Mouse (Mus musculus) embryonic facial prominence, embryonic 15.5 days (tissue): Measurements from ENCODE around the gene Smad1. TPM values are rescaled to one million over a fixed set of nuclear protein-coding genes. Genes with fewer than 3 reads are reported as not detected.
A peak's percentile ranks its signal among the peaks of the same experiment; 100 is the strongest.

Experiments used
- ATAC-seq: fragments of 200-750 bp; cut with Nextera tagmentation; 2 replicates; pipeline ENCODE4 v1.8.0; 2017; ENCODE audit warnings: low read depth, moderate TSS enrichment; ENCODE audit not compliant: insufficient number of reproducible peaks, low FRiP score, low TSS enrichment
- H3K27ac ChIP-seq: fragments of 300-500 bp; sonication (generic); replicated peaks from 2 replicates; pipeline ENCODE4 v1.5.1; 2015; ENCODE audit warnings: mild to moderate bottlenecking, inconsistent platforms
- H3K27me3 ChIP-seq: fragments of 300-500 bp; sonication (generic); 2 replicates; pipeline ENCODE4 v1.6.1; 2015; ENCODE audit warnings: inconsistent platforms
- H3K36me3 ChIP-seq: fragments of 300-500 bp; sonication (generic); 2 replicates; pipeline ENCODE4 v1.6.1; 2015; ENCODE audit warnings: mild to moderate bottlenecking, inconsistent platforms
- H3K4me1 ChIP-seq: fragments of 300-500 bp; sonication (generic); 2 replicates; pipeline ENCODE4 v1.6.1; 2015; ENCODE audit warnings: inconsistent platforms
- H3K4me2 ChIP-seq: fragments of 300-500 bp; sonication (generic); replicated peaks from 2 replicates; pipeline ENCODE4 v1.6.1; 2015; ENCODE audit warnings: mild to moderate bottlenecking, inconsistent platforms
- H3K4me3 ChIP-seq: fragments of 300-500 bp; sonication (generic); replicated peaks from 2 replicates; pipeline ENCODE4 v1.5.1; 2015; ENCODE audit warnings: mild to moderate bottlenecking, inconsistent platforms
- H3K9ac ChIP-seq: fragments of 300-500 bp; sonication (generic); 2 replicates; pipeline ENCODE4 v1.6.1; 2015; ENCODE audit warnings: inconsistent platforms
- H3K9me3 ChIP-seq: fragments of 300-500 bp; sonication (generic); replicated peaks from 2 replicates; pipeline ENCODE4 v1.6.1; 2016; ENCODE audit warnings: inconsistent platforms
- WGBS: fragments of 180-500 bp; shearing (Covaris S2); methylation state at CpG from one replicate; pipeline ENCODE4 v1.1.7; 2015; 5-methylcytosine and 5-hydroxymethylcytosine counted together
- polyA plus RNA-seq: library from polyadenylated mRNA; unstranded; fragments of >200 nt; fragmentation: Nextera tagmentation; extraction: Ambion mirVana; gene quantifications from 2 replicates; pipeline ENCODE4 v1.2.1, GENCODE M21; 2015

Smad1 gene
- polyA plus RNA-seq, 1 experiment from 2014 or later = 61.4 TPM

GRCm38 (mm10) chr8:79329735-79330134 is 69.6 kb downstream of the Smad1 start:
- no peaks in the 10 kb centered on the region; the same call in 1 of the 2 replicates for H3K9me3 ChIP-seq
- no peaks in the 10 kb centered on the region for H3K36me3 ChIP-seq
- ATAC-seq = no peak
- no peaks in the 10 kb centered on the region for H3K27me3 ChIP-seq
- H3K4me3 ChIP-seq = no peak overlapping the region
- WGBS = 84% methylated on average over 2 of the region's 2 CpGs
- no peak overlapping the region for H3K4me2 ChIP-seq
- H3K27ac ChIP-seq = no peak overlapping the region
- peaks cover 12% of the 10 kb centered on the region; the same call in 1 of the 2 replicates for H3K4me1 ChIP-seq
- no peak overlapping the region for H3K9ac ChIP-seq

GRCm38 (mm10) chr8:79329182-79329581 is 70.1 kb downstream of the Smad1 start:
- no peak overlapping the region for H3K4me3 ChIP-seq
- no peak overlapping the region for H3K4me2 ChIP-seq
- no peaks in the 10 kb centered on the region; the same call in 1 of the 2 replicates for H3K9me3 ChIP-seq
- 55% methylated on average over 4 of the region's 4 CpGs for WGBS
- H3K4me1 ChIP-seq = peaks cover 12% of the 10 kb centered on the region; the same call in 1 of the 2 replicates
- no peak overlapping the region for H3K9ac ChIP-seq
- H3K36me3 ChIP-seq = no peaks in the 10 kb centered on the region
- no peaks in the 10 kb centered on the region for H3K27me3 ChIP-seq
- H3K27ac ChIP-seq = no peak overlapping the region
- ATAC-seq = no peak

GRCm38 (mm10) chr8:79325510-79325909 is 73.8 kb downstream of the Smad1 start:
- Histone ChIP-seq H3K4me3 (peak overlapping the region; percentile 13; the same call in 1 of the 2 replicates), H3K36me3 (no peaks in the 10 kb centered on the region), H3K27ac (peak overlapping the region; percentile 56; the same call in 1 of the 2 replicates), H3K9ac (no peak overlapping the region), H3K4me1 (peaks cover 16% of the 10 kb centered on the region; the same call in 1 of the 2 replicates), H3K4me2 (no peak overlapping the region), H3K9me3 (no peaks in the 10 kb centered on the region), H3K27me3 (no peaks in the 10 kb centered on the region)
- ATAC-seq = no peak
- 72% methylated on average over 6 of the region's 6 CpGs for WGBS

GRCm38 (mm10) chr8:79324928-79325327 is 74.4 kb downstream of the Smad1 start:
- no peaks in the 10 kb centered on the region for H3K9me3 ChIP-seq
- no peak overlapping the region for H3K9ac ChIP-seq
- H3K4me3 ChIP-seq = peak overlapping the region; percentile 13; the same call in 1 of the 2 replicates
- no peaks in the 10 kb centered on the region for H3K27me3 ChIP-seq
- 52% methylated on average over 5 of the region's 5 CpGs for whole genome bisulfite sequencing
- peak overlapping the region; percentile 56; the same call in 1 of the 2 replicates for H3K27ac ChIP-seq
- ATAC-seq = no peak
- H3K4me1 ChIP-seq = peaks cover 16% of the 10 kb centered on the region; the same call in 1 of the 2 replicates
- H3K36me3 ChIP-seq = no peaks in the 10 kb centered on the region
- H3K4me2 ChIP-seq = 0 out of 2 replicates have a peak overlapping the region, but pooled peaks have one; percentile 15

- 38% methylated on average over 3 of the region's 3 CpGs for WGBS
- H3K27ac ChIP-seq = no peak overlapping the region
- ATAC-seq = no peak
These were observed 75.3 kb downstream of the Smad1 start for GRCm38 (mm10) chr8:79324036-79324435.

GRCm38 (mm10) chr8:79323121-79323520 is 76.2 kb downstream of the Smad1 start:
- no peak overlapping the region for H3K4me2 ChIP-seq
- no peaks in the 10 kb centered on the region for H3K9me3 ChIP-seq
- no peak overlapping the region for H3K4me3 ChIP-seq
- no peaks in the 10 kb centered on the region for H3K27me3 ChIP-seq
- no peaks in the 10 kb centered on the region for H3K36me3 ChIP-seq
- peaks cover 16% of the 10 kb centered on the region; the same call in 1 of the 2 replicates for H3K4me1 ChIP-seq
- no peak overlapping the region for H3K9ac ChIP-seq
- ATAC-seq = no peak
- WGBS = 49% methylated on average over 7 of the region's 7 CpGs
- H3K27ac ChIP-seq = no peak overlapping the region

More at GRCm38 (mm10) chr8:79324036-79324435, 75.3 kb downstream of the Smad1 start:
- Histone ChIP-seq H3K36me3 (no peaks in the 10 kb centered on the region), H3K9me3 (no peaks in the 10 kb centered on the region), H3K4me3 (no peak overlapping the region), H3K27me3 (no peaks in the 10 kb centered on the region), H3K4me2 (no peak overlapping the region), H3K4me1 (peaks cover 16% of the 10 kb centered on the region; the same call in 1 of the 2 replicates), H3K9ac (no peak overlapping the region)

- H3K27ac ChIP-seq = no peak overlapping the region
- H3K4me3 ChIP-seq = no peak overlapping the region
- H3K9me3 ChIP-seq = no peaks in the 10 kb centered on the region
- H3K4me2 ChIP-seq = no peak overlapping the region
- WGBS = 64% methylated on average over 2 of the region's 2 CpGs
- H3K9ac ChIP-seq = no peak overlapping the region
- no peak for ATAC-seq
- H3K36me3 ChIP-seq = no peaks in the 10 kb centered on the region
- H3K27me3 ChIP-seq = no peaks in the 10 kb centered on the region
- H3K4me1 ChIP-seq = no peaks in the 10 kb centered on the region
These were observed 88.5 kb downstream of the Smad1 start for GRCm38 (mm10) chr8:79310801-79311200.

GRCm38 (mm10) chr8:79305941-79306340 is 93.4 kb downstream of the Smad1 start:
- no peak for ATAC-seq
- WGBS = 63% methylated on average over 5 of the region's 5 CpGs
- Histone ChIP-seq H3K36me3 (no peaks in the 10 kb centered on the region), H3K9ac (no peak overlapping the region), H3K27ac (no peak overlapping the region), H3K27me3 (no peaks in the 10 kb centered on the region), H3K4me1 (no peaks in the 10 kb centered on the region), H3K9me3 (no peaks in the 10 kb centered on the region), H3K4me3 (no peak overlapping the region), H3K4me2 (no peak overlapping the region)

- Histone ChIP-seq H3K4me3 (no peak overlapping the region), H3K4me2 (no peak overlapping the region), H3K9me3 (no peaks in the 10 kb centered on the region), H3K9ac (no peak overlapping the region), H3K27me3 (no peaks in the 10 kb centered on the region), H3K4me1 (0 out of 2 replicates have a peak, but pooled peaks cover 3% of the 10 kb centered on the region), H3K27ac (no peak overlapping the region), H3K36me3 (no peaks in the 10 kb centered on the region)
- ATAC-seq = no peak
- WGBS = 61% methylated on average over 3 of the region's 3 CpGs
These were observed 97.8 kb downstream of the Smad1 start for GRCm38 (mm10) chr8:79301548-79301947.

- Histone ChIP-seq H3K4me1 (0 out of 2 replicates have a peak, but pooled peaks cover 10% of the 10 kb centered on the region), H3K4me2 (no peak overlapping the region), H3K9me3 (no peaks in the 10 kb centered on the region), H3K36me3 (no peaks in the 10 kb centered on the region), H3K27ac (no peak overlapping the region), H3K4me3 (no peak overlapping the region), H3K27me3 (no peaks in the 10 kb centered on the region), H3K9ac (no peak overlapping the region)
- no peak for ATAC-seq
- 73% methylated on average over 5 of the region's 5 CpGs for WGBS
These were observed 99.6 kb downstream of the Smad1 start for GRCm38 (mm10) chr8:79299704-79300103.

GRCm38 (mm10) chr8:79297763-79298162 is 101.6 kb downstream of the Smad1 start:
- Histone ChIP-seq H3K9me3 (no peaks in the 10 kb centered on the region), H3K36me3 (no peaks in the 10 kb centered on the region), H3K4me1 (peaks cover 21% of the 10 kb centered on the region), H3K9ac (no peak overlapping the region), H3K4me3 (no peak overlapping the region), H3K27ac (no peak overlapping the region), H3K27me3 (no peaks in the 10 kb centered on the region), H3K4me2 (no peak overlapping the region)
- ATAC-seq = no peak
- WGBS = 38% methylated on average over 3 of the region's 3 CpGs
